Mouse (Mus musculus) layer of hippocampus, postnatal 10 days (tissue): ENCODE data around the gene Smtnl1. TPM values are rescaled to one million over a fixed set of nuclear protein-coding genes. Genes with fewer than 3 reads are reported as not detected.

ENCODE experiments used
- DNase-seq, 2 experiments: peaks; one replicate each; pipeline ENCODE4 v3.0.0; 2021; ENCODE audit warnings: low spot score in 2 of 2
- long read RNA-seq: library from polyadenylated mRNA; stranded (forward); transcript quantifications from one replicate; pipeline ENCODE4 v2.0.0, GENCODE M21; 2023
- total RNA-seq, 2 experiments: library from RNA; stranded (reverse); gene quantifications; 2 replicates each; pipeline ENCODE4 v1.2.3; 2021

Smtnl1 gene
- not detected for total RNA-seq
- long read RNA-seq, result 0 reads

DNA sequence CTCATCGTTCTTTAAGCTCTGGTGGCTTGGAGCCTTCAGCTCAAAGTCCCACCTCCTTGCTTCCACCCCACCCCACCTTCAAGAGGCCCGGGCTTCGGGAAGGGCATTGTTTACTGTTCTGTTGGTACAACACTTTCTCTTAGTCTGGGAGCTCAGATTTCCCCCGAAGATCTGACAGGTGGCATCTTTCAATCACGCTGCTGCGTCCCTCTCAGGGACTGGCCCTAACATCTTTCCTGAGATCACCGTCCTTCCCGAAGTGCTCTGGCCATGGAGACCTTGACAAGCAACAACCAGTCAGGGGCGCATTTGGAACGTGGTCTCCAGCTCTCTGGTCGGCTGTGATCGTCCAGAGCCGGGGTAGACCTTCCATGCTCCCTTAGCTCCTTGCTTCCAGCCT, at the start of gene Smtnl1:
Smtnl1 (minus strand) TSS at position 101 of the 400 bp plus-strand sequence.
- DNase-seq, result no peak

DNA sequence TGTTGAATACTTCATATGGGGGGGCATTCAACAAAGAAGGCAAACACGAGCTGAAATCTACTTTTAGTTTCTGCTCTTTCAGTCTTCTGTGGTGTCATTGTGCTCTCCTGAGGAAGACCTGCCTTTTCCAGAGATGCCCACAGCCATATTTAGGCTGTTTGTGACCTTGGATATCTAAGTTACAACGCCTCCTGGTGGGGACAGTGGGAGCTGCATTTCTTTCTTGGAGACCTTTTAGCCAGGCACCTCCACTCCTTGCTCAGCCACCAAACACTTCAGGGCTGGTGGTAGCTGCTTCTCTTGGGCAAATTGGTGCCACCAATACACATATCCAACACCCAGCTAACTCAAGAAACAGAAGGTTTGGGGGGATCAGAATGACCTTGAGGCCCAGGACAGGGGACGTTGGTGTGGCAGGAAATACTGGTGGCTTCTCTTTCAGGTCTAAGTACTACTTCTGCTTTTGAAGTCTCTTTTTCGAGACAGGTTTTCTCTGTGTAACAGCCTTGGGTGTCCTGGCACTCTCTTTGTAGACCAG, 48.2 kb upstream of the Smtnl1 start:
- DNase-seq, result no peak

DNA sequence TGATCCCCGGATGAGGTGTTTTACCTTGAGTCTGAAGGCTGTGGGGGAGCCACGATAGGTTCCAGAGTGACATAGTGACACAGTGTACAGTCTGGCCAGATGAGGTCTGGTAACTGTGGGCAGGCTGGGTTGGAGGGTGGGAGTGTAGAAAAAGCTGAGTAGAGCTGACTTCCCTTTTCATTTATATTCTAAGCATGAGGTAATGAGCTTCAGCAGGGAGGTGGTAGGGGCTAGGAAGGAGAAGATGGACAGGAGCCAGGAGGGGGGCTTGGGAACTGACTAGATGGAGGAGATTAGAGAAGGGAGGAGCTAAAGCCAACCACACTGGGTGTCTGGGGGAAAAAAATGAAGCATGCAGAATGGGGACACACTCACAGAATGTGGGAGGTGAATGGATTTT, 46.5 kb upstream of the Smtnl1 start:
- peak in 1 of 2 experiments; percentile 57 for DNase-seq

DNA sequence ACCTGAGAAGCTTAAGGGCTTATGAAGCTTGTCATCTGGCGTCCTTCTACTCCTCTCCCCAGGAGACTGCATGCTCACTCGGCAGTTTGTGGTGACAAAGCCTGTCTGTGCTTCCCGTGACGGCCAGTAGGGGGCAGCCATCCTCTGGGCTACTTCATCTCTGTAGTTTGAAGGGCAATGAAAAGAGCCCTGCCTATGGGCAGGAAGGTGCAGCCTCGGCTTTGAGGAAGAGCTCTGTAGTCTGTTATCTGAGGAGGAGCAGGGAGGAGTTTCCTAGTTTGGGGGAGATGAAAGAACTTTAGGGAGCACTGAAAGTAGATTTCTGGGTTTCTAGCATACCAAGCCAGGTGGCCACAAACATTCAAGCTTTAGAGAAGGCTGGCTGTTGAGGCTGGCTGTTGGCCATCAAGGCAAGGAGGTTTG, 46.1 kb upstream of the Smtnl1 start:
- DNase-seq, result peak; percentile 89 to 90

DNA sequence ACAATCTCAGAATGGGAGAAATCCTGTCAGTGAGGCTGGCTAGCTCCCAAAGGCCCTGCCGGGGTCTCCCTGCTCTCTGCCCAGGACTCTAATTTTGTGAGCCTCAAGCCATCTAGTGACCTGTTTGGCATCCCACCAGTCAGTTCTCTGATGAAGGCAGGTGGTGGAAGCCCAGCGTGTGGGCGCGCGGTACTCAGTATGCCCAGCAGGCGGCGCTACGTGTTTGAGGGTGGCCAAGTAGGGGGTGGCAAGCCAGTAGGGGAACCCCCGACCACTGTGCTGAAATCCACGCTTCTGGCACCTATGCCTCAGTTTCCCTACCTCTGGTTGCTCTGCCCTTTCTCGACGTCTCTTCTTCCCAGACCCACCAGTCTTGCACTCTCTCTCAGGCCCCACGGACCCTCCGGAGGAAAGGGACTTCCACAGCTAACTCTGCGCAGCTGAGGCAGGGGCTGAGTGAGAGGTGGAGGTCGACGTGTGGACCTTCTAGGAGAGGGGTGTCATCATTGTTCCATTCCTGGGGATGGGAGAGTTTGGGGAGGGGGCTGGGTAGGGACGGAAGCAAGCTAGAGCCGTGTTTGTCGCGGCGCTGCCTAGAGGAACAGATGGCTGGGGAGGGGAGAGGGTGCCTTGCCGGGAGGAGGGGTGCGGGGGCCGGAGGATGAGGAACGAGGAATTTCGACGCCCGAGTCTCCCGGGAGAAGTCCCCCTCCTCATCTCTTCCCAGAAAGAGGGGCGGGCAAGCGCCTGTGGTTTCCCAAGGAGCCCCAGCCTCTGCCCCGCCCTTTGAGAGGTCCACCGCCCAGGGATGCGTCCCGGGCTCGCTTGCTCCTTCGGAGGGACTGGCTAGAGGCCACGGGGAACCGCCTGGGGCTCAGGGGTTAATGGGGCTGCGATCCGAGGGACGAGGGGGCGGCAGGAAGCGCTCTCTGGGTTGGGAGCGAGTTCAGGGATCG, 43.4 kb upstream of the Smtnl1 start:
- DNase-seq, result peak; percentile 91 to 92

DNA sequence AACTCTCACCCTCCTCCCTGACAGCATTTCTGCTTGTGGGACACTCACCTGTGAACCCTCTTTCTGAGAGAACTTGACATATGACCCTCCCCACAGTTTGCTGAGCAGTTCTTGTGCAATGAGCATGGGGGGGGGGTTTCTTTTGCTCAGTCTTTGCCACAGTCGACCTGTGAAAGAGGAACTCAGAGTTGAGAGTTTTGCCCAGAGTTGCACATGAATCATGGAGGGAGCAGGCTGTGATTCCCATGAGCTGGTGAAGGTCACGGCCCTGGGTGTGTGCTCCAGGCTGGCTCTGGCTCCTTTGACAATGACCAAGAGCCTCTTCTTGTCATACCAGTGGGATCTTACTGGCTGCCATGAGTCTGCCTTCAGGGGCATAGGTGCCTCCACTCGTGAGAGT, 39.8 kb upstream of the Smtnl1 start:
- DNase-seq, result no peak

DNA sequence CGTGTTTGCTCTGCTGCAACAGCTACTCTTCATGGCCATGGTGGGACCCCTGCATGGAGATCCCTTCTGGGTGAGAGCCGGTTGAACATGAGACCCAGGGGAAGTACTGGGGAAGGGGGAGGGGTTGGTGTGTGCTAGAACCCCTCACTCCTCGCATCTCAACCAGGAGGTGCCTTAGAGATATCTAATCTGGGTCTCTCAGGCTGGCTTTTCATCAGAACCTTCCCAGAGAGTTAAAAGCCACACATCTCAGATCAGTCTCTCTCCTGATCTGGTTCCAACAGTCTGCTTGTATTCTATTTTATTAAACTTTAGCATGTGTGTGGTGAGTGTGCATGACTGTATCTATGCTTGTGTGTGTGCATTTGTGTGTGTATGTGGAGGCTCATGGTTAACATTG, 39.0 kb upstream of the Smtnl1 start:
- DNase-seq, result no peak

DNA sequence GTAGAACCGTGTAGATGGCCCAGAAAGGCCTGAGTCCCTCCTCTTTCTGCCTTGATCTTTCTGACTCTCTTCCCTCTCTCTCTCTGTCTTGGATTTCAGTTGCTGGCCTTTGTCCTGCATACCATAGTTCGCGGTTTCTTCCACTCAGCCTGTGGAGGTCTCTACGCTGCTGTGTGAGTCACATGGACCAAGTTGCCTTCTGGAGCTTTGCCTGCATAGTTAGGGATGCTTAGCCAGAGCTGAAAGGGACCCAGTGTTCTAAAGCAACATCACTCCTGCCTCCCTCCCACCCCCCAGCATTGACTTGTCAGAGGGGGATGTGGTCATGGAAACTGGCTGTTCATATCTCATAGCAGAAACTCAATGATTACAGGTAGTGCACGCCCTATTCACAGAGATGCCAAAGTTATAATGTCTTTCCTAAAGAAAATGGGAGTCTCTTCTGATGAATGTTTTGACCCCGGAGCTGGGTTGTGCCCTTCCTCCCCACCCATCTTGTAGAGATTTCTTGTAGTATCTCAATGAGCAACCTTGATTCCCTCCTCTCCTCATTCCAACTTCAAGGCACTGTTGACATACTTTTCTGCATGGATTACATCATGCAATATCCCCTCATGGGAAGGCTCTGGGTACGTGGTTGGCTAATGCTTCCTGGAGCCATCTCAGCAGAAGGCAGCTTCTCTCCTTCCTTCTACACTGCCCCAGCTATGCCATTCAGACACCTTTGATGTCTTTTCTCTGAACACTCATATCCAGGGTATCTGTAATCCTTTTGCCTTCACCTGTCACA, 37.7 kb upstream of the Smtnl1 start:
- no peak for DNase-seq

DNA sequence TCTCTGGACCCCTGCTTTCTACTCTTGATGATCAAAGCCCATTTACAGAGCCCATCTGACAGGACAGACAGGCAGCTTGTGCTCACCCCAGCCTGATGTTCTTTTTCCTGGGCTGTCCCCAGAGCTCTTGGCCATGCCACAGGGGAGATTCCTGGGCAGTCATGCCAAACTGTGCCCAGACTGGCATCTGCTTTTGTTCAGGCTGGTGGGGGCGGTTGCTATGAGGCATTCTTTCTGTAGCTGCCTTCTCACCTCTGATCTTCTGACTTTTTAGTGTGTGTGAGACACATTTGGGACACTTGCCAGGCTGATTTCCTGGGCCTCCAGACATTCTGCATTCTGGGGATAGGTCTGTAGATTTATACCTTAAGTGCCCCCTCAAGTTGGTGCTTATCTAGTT, 36.1 kb upstream of the Smtnl1 start:
- DNase-seq, result no peak

DNA sequence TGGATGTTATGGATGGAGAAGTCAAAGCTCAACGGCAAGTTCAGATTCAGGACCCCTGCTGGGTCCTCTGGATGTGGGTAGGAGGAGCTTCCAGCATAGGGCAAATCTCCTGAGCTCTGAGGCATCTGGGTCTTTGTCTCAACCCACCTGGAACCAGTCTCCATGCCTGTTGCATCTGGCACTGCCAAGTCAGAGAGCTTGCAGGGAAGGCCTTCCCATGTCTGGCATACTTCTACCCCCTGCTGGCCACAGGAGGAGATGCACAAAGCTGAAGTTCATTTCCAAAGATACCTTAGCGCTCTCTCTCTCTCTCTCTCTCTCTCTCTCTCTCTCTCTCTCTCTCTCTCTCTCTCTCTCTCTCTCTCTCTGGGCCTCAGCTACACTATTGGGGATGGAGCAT, 33.3 kb upstream of the Smtnl1 start:
- DNase-seq, result peak; percentile 58 to 69

DNA sequence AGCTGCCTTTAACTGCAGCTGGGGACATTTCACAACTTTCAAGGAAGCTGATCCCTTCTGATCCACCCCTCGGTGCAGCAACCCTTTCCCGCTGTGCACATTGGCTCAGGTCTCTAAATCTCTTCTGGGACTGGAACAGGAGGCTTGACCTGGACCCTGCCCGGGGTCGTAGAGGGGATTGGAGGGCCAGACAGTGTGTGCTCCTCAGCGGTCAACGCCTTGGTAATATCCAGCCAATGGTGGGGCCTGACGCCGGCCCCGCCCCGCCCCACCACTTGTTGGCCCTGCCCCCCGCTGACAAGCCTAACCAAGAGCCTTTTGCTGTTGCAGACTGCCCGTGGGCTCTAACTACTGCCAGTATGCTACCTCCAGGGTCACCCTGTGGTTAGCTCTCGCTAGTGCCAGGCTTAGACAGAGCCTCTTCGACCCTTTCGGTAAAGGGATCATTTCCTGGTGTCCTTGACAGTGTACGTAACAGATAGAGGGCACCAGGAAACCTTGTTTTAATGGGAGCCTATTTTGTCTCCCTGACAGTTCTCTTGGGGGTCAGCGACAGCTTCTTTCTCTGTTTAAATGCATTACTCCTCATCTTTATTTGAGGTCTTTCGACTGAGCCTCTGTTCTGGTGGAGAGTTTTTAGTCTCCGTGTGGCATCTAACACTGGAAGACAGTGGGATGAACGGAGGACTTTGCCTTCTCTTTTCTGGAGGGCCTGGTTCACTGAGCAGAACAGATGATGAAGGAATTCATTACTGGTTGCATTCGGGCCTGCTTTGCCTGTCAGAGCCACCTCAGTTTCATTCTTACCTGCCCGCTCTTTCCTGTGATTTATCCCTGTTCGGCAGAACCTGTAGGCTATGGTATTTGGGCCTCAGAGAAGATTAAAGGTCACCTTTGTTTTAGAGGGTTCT, 28.9 kb upstream of the Smtnl1 start:
- no peak for DNase-seq

DNA sequence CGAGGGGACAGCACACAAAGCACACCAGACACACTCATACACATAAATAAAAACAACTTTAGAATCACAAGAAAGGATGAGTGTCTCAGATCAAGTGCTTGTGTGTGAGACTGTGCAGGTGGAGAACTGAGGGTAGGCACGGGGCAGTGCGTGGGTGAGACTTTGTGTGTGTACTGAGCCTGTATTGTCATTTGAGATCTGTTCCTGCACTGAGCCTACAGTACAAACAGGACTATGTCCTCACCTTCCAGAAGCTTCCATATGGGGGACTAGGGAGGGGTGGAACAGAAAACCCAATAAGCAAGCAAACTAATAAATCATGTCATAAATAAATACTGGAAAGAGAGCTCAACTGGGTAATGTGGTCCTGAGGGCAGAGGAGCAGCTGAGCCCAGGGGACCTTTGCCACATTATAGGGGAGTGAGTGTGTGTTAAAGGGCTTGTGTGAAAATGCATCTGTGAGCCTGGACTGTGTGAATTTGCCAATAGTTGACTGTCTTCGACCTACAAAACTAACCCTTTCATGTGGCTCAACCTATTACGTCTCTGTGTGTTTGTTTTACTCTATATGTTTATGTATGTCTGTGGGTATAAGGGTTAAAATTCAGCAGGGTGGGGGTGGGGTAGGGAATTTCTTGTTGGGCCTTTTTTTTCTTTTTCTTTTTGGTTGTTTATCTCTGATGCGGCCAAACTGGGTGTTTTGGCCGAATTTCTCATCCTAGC, 28.1 kb upstream of the Smtnl1 start:
- DNase-seq, result no peak

DNA sequence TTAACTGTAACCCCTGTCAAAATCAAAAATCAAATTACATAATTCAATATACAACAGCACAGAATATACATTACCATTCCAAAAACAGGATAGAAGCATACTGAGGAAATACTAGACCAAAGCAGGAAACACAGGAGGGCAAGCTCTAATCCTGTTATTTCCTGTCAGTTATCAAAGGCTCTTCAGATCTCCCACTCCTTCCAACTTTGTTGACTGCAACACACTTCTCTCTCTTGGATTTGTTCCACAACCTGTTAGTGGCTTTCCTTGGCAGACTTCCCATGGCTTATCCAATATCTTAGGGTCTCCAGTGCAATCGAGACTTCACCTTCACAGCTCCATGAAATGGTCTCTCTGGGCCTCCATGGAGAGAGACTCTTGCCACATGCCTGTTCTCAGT, 22.8 kb upstream of the Smtnl1 start:
- DNase-seq, result no peak

DNA sequence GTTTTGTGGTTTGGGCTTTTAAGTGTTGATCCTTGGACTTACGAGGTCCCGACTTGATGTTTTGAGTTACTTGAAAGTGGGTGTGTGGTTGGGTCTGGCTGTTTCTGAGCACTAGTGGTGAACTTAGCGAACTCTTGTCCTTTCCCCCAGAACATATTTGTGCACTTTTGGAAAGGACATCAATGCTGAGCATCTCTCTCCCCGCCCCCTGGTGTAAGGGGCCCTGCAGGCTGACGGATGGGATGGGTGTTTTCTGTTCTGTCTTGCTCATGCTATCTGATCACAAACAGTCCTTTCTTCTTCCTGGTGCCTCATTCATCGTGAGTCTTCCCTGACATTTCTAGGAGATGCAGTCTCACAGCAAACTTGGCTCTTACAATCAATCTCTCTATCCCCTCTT, 21.2 kb upstream of the Smtnl1 start:
- no peak for DNase-seq

DNA sequence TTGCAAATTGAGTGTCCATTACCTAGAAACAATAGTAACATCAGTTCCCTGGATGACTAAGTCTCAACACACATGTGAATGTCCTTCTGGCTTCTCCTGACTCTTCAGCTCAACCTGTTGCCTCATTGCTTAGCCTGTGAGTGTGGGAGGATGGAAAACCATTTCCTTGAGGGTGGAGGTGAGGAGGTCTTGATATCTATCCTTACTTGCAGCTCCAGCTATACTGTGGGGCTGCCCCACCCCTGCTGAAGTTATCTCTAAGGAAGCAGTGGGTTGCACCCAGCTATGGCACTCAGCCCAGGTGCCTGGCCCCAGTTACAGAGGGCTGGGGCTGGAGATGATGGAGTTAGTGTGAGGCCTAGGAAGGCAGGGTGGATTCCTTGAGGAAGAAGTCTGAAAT, 19.5 kb upstream of the Smtnl1 start:
- no peak for DNase-seq

DNA sequence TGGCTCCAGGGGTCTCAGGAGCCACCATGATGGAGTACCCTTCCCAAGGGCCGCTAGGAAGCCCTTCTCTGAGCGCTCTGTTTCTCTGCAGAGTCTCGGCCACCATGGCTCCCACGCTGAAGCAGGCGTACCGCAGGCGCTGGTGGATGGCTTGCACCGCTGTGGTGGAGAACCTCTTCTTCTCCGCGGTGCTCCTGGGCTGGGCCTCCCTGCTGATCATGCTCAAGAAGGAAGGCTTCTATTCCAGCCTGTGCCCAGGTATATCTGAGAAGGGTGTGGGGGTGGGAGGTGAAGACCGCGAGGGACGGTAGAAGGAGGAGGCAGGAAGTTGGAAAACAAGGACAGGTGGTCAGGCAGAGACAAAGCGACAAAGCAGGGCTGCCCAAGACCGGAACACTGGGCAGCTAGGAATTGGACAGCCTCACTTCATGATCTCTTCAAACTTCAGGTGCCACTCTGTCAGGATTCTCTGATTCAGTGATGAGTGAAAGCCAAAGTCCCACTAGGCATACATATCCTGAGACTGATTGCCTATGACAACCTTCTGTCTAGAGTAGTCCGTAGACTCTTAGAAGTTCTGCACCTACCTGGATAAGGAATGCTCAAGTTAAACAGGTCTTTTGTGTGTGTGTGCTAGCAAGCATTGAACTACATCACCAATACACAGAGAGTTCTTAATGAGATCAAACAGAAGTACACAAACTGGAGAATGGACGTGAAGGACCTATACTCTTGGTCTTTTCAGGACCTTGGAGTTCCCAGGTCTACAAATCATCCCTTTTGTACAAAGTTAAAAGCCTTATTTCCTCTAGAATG, 18.5 kb upstream of the Smtnl1 start:
- DNase-seq, result no peak

DNA sequence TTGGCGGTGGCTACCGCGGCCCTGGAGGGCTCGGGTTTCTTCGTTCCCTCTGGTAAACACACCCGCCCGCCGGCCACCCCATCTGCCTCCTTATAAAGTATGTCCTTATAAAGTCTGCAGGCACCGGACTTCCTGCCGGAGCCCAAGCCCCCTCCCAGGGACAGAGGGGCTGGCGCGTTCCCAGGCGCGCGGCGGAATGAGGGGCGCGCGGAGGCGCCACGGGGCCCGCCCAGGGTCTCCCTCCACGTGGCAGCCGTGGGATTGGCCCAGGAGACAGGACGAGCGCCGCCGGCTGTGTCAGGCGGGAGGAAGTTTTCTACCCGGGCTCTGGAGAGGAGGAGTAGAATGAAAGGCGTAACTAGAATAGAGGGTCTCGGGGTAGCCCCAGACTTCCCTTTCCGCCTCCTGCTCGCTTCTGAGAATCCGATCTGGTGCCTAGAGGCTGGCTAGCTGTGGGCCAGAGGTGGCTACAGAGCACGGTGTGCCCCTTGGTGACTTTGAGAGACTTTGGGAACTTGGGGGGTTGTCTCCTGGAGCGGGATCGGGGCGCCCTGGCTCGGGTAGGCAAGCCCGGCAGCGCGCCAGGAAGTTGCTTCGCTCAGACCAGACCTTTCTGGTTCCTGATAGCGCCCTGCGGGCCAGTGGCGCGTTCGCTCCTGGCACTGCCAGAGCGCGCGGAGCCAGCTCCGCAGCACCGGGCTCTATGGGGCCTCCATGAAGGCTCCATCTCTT, 17.7 kb upstream of the Smtnl1 start:
- DNase-seq, result peak; percentile 47 to 59
